ENCODE assay signal across 15 mouse cellular contexts in genomic region chr3:144459285-144459697, GRCm38 (mm10).
DNase-seq lines count a peak whose midpoint lies in the region; ATAC-seq lines count a peak whose summit lies in the region.
"Had no signal": no experiment of that assay in that cellular context is flagged by ENCODE, and none has a peak within 500 bp of the region (broad histone marks: within the 10 kb centered on the region; RNA-seq: fewer than 3 reads in every experiment).

No protein-coding gene starts in this region.

- no peak for ATAC-seq in kidney, embryonic 15.5 days (replicated peaks; ENCODE audit: low FRiP score)
- ATAC-seq in midbrain, embryonic 12.5 days (ENCODE audit: low FRiP score, low read depth) = no peak
- no peak for ATAC-seq in limb, embryonic 13.5 days (ENCODE audit: low FRiP score, low read depth)
- ATAC-seq in stomach, embryonic 15.5 days (ENCODE audit: insufficient read depth, low FRiP score, low read depth) = peak; percentile 68

- DNase-seq in kidney, adult 18-20 months = no peak
- no peak for DNase-seq in midbrain, embryonic 10.5 days (ENCODE audit: low spot score)
- no peak for DNase-seq in hindbrain, embryonic 10.5 days (ENCODE audit: low spot score)
- no peak for DNase-seq in cerebellum, adult 11 months
- DNase-seq: adrenal gland, postnatal 14 days; cerebellum, postnatal 14 days; gastrocnemius, adult 2 months; heart, postnatal 10 days; right cerebral cortex, postnatal 14 days had no signal

- no peak overlapping the region; the same call in 1 of the 2 replicates for H3K4me2 ChIP-seq in kidney, embryonic 15.5 days
- no peak overlapping the region for H3K4me2 ChIP-seq in midbrain, embryonic 12.5 days (replicated peaks)
- 0 out of 2 replicates have a peak overlapping the region, but pooled peaks have one; percentile 5 for H3K4me2 ChIP-seq in limb, embryonic 13.5 days (replicated peaks)
- H3K4me2 ChIP-seq in stomach, embryonic 15.5 days = peak overlapping the region; percentile 38

- 52% methylated on average over 8 of the region's 8 CpGs for WGBS in kidney, embryonic 15.5 days
- WGBS in midbrain, embryonic 12.5 days = 57% methylated on average over 8 of the region's 8 CpGs
- 81% methylated on average over 8 of the region's 8 CpGs for WGBS in midbrain, embryonic 10.5 days
- WGBS in limb, embryonic 13.5 days = 28% methylated on average over 8 of the region's 8 CpGs
- 35% methylated on average over 8 of the region's 8 CpGs for WGBS in stomach, embryonic 15.5 days
- WGBS in hindbrain, embryonic 10.5 days = 83% methylated on average over 8 of the region's 8 CpGs

- no peak overlapping the region for H3K4me3 ChIP-seq in kidney, embryonic 15.5 days (replicated peaks)
- no peak overlapping the region for H3K4me3 ChIP-seq in midbrain, embryonic 12.5 days
- H3K4me3 ChIP-seq in midbrain, embryonic 10.5 days = no peak overlapping the region
- H3K4me3 ChIP-seq in limb, embryonic 13.5 days = no peak overlapping the region
- H3K4me3 ChIP-seq in stomach, embryonic 15.5 days (replicated peaks) = peak overlapping the region; percentile 20; the same call in 1 of the 2 replicates
- H3K4me3 ChIP-seq in hindbrain, embryonic 10.5 days = no peak overlapping the region
- H3K4me3 ChIP-seq: gastrocnemius, adult 2 months had no signal

- no peaks in the 10 kb centered on the region for H3K9me3 ChIP-seq in kidney, embryonic 15.5 days (replicated peaks)
- H3K9me3 ChIP-seq in midbrain, embryonic 12.5 days = no peaks in the 10 kb centered on the region
- no peaks in the 10 kb centered on the region for H3K9me3 ChIP-seq in midbrain, embryonic 10.5 days (replicated peaks)
- H3K9me3 ChIP-seq in limb, embryonic 13.5 days = no peaks in the 10 kb centered on the region
- no peaks in the 10 kb centered on the region for H3K9me3 ChIP-seq in stomach, embryonic 15.5 days
- no peaks in the 10 kb centered on the region for H3K9me3 ChIP-seq in hindbrain, embryonic 10.5 days

- H3K9ac ChIP-seq in kidney, embryonic 15.5 days = no peak overlapping the region
- H3K9ac ChIP-seq in midbrain, embryonic 12.5 days (replicated peaks) = no peak overlapping the region
- H3K9ac ChIP-seq in limb, embryonic 13.5 days = no peak overlapping the region
- H3K9ac ChIP-seq in stomach, embryonic 15.5 days = no peak overlapping the region
- H3K9ac ChIP-seq: liver, embryonic 14.5 days had no signal

- H3K27ac ChIP-seq in kidney, embryonic 15.5 days = 0 out of 2 replicates have a peak overlapping the region, but pooled peaks have one; percentile 5
- H3K27ac ChIP-seq in midbrain, embryonic 12.5 days (replicated peaks) = 0 out of 2 replicates have a peak overlapping the region, but pooled peaks have one; percentile 22
- H3K27ac ChIP-seq in midbrain, embryonic 10.5 days (replicated peaks) = no peak overlapping the region
- H3K27ac ChIP-seq in limb, embryonic 13.5 days = no peak overlapping the region
- peak overlapping the region; percentile 77 for H3K27ac ChIP-seq in stomach, embryonic 15.5 days
- H3K27ac ChIP-seq in hindbrain, embryonic 10.5 days = no peak overlapping the region
- H3K27ac ChIP-seq: gastrocnemius, adult 2 months; hindbrain, postnatal 0 days; liver, embryonic 14.5 days had no signal

- H3K36me3 ChIP-seq in kidney, embryonic 15.5 days = peaks cover 29% of the 10 kb centered on the region
- peaks cover 13% of the 10 kb centered on the region; the same call in 1 of the 2 replicates for H3K36me3 ChIP-seq in midbrain, embryonic 12.5 days
- peaks cover 23% of the 10 kb centered on the region for H3K36me3 ChIP-seq in midbrain, embryonic 10.5 days
- peaks cover 34% of the 10 kb centered on the region for H3K36me3 ChIP-seq in limb, embryonic 13.5 days
- H3K36me3 ChIP-seq in stomach, embryonic 15.5 days = 0 out of 2 replicates have a peak, but pooled peaks cover 9% of the 10 kb centered on the region
- H3K36me3 ChIP-seq in hindbrain, embryonic 10.5 days = peaks cover 24% of the 10 kb centered on the region

- H3K4me1 ChIP-seq in kidney, embryonic 15.5 days = peaks cover 20% of the 10 kb centered on the region
- H3K4me1 ChIP-seq in midbrain, embryonic 12.5 days = peaks cover 12% of the 10 kb centered on the region
- peaks cover 9% of the 10 kb centered on the region; the same call in 1 of the 2 replicates for H3K4me1 ChIP-seq in midbrain, embryonic 10.5 days
- peaks cover 15% of the 10 kb centered on the region for H3K4me1 ChIP-seq in limb, embryonic 13.5 days
- peaks cover 17% of the 10 kb centered on the region; the same call in 1 of the 2 replicates for H3K4me1 ChIP-seq in stomach, embryonic 15.5 days
- H3K4me1 ChIP-seq in hindbrain, embryonic 10.5 days (replicated peaks) = peaks cover 9% of the 10 kb centered on the region; the same call in 1 of the 2 replicates

- H3K27me3 ChIP-seq in kidney, embryonic 15.5 days = no peaks in the 10 kb centered on the region
- H3K27me3 ChIP-seq in midbrain, embryonic 12.5 days = no peaks in the 10 kb centered on the region
- H3K27me3 ChIP-seq in midbrain, embryonic 10.5 days (ENCODE audit: low read depth, poor library complexity, severe bottlenecking) = no peaks in the 10 kb centered on the region
- H3K27me3 ChIP-seq in limb, embryonic 13.5 days = no peaks in the 10 kb centered on the region
- no peaks in the 10 kb centered on the region for H3K27me3 ChIP-seq in stomach, embryonic 15.5 days (replicated peaks)
- H3K27me3 ChIP-seq in hindbrain, embryonic 10.5 days (ENCODE audit: insufficient read depth, poor library complexity, severe bottlenecking) = no peaks in the 10 kb centered on the region

Comparison
In these comparisons a context has a peak if more than half of its experiments do, and no peak if none do; other contexts are left out.
1. H3K27ac ChIP-seq: peak in kidney, embryonic 15.5 days (single experiment), midbrain, embryonic 12.5 days (single experiment) and stomach, embryonic 15.5 days (single experiment); none in midbrain, embryonic 10.5 days (single experiment), limb, embryonic 13.5 days (single experiment) and hindbrain, embryonic 10.5 days (single experiment).
2. H3K4me2 ChIP-seq: peak in limb, embryonic 13.5 days (single experiment) and stomach, embryonic 15.5 days (single experiment); none in kidney, embryonic 15.5 days (single experiment) and midbrain, embryonic 12.5 days (single experiment).